Mouse (Mus musculus) midbrain, embryonic 14.5 days (tissue): ENCODE results near the gene Cdca4. TPM values are rescaled to one million over a fixed set of nuclear protein-coding genes. Genes with fewer than 3 reads are reported as not detected.

ENCODE experiments used
- ATAC-seq: fragments of 200-750 bp; cut with Nextera tagmentation; 2 replicates; pipeline ENCODE4 v1.8.0; 2017; ENCODE audit warnings: moderate number of reproducible peaks, moderate library complexity; ENCODE audit not compliant: low FRiP score, low TSS enrichment
- DNase-seq: peaks from one replicate; pipeline ENCODE4 v3.0.0-alpha.2; 2015
- H3K27ac ChIP-seq: fragments of 300-500 bp; sonication (generic); replicated peaks from 2 replicates; pipeline ENCODE4 v1.5.1; 2014; ENCODE audit warnings: mild to moderate bottlenecking, low read depth, low read length, moderate library complexity
- H3K27me3 ChIP-seq: fragments of 300-500 bp; sonication (generic); 2 replicates; pipeline ENCODE4 v1.6.1; 2014; ENCODE audit warnings: low read length, control low read depth, mixed read lengths; ENCODE audit not compliant: control insufficient read depth, insufficient read depth
- H3K36me3 ChIP-seq: fragments of 300-500 bp; sonication (generic); 2 replicates; pipeline ENCODE4 v1.6.1; 2014; ENCODE audit warnings: low read length, control low read depth; ENCODE audit not compliant: control insufficient read depth, insufficient read depth
- H3K4me1 ChIP-seq: fragments of 300-500 bp; sonication (generic); 2 replicates; pipeline ENCODE4 v1.6.1; 2014; ENCODE audit warnings: mild to moderate bottlenecking, antibody characterized with exemption, low read length, control low read depth; ENCODE audit not compliant: control insufficient read depth, insufficient read depth
- H3K4me2 ChIP-seq: fragments of 300-500 bp; sonication (generic); 2 replicates; pipeline ENCODE4 v1.6.1; 2014; ENCODE audit warnings: mild to moderate bottlenecking, low read length, moderate library complexity
- H3K4me3 ChIP-seq: fragments of 300-500 bp; sonication (generic); replicated peaks from 2 replicates; pipeline ENCODE4 v1.5.1; 2014; ENCODE audit warnings: low read depth, low read length
- H3K9ac ChIP-seq: fragments of 300-500 bp; sonication (generic); replicated peaks from 2 replicates; pipeline ENCODE4 v1.6.1; 2014; ENCODE audit warnings: mild to moderate bottlenecking, low read length, moderate library complexity
- H3K9me3 ChIP-seq: fragments of 300-500 bp; sonication (generic); 2 replicates; pipeline ENCODE4 v1.6.1; 2016; ENCODE audit warnings: low read length, control low read depth, mixed read lengths; ENCODE audit not compliant: control insufficient read depth
- WGBS: fragments of 180-500 bp; shearing (Covaris S2); extraction: QIAGEN DNeasy Blood & Tissue Kit; methylation state at CpG from one replicate; pipeline ENCODE4 v1.1.7; 2014; 5-methylcytosine and 5-hydroxymethylcytosine counted together
- polyA plus RNA-seq: library from polyadenylated mRNA; unstranded; fragments of >200 nt; fragmentation: Nextera tagmentation; extraction: Ambion mirVana; gene quantifications from 2 replicates; pipeline ENCODE4 v1.2.1, GENCODE M21; 2014

Gene Cdca4
- polyA plus RNA-seq, 1 experiment from 2014 or later, result 60.8 TPM

DNA sequence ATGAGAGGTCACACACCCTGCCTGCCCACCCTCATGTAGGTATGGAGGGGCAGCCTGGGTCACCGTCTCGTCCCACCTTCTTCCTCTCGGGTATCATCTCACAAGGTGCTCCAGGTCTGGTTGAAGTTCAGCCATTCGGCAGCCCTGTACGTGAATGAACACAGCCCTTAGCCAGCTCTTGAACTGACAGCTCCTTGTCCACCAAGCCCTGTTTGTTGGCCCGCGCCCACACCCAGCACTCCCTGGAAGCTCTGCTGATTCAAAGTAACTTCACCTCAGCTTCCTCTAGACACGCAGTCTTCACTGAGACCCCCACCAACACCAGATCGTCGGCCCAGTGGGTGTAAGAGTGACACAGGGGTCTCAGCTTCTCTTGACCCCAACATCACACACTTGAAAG, 43.8 kb upstream of the Cdca4 start:
- Histone ChIP-seq H3K27ac (no peak overlapping the region), H3K9me3 (no peaks in the 10 kb centered on the region), H3K27me3 (peaks cover 44% of the 10 kb centered on the region), H3K36me3 (no peaks in the 10 kb centered on the region), H3K4me3 (no peak overlapping the region), H3K4me1 (peaks cover 10% of the 10 kb centered on the region; the same call in 1 of the 2 replicates), H3K4me2 (no peak overlapping the region), H3K9ac (no peak overlapping the region)
- DNase-seq (no peak), ATAC-seq (no peak)
- WGBS, result 85% methylated on average over 10 of the region's 10 CpGs

DNA sequence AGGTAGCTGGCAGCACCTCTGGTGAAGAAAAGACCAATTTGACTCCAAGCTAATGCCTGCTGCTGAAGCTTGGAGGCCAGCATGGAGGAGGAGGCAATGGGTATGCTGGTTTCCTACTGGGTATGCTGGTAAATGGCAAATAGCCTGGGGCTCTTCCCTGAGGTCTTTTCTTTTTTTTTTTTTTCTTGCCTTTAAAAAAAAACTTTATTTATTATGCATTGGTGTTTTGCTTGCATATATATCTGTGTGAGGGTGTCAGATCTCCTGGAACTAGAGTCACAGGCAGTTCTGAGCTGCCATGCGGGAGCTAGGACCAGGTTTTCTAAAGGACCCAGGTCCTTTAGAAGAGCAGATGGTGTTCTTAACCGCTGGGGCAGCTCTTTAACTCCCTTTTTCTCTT, 42.0 kb upstream of the Cdca4 start:
- H3K27me3 ChIP-seq, result peaks cover 27% of the 10 kb centered on the region
- no peak overlapping the region for H3K4me2 ChIP-seq
- no peaks in the 10 kb centered on the region for H3K9me3 ChIP-seq
- no peaks in the 10 kb centered on the region for H3K36me3 ChIP-seq
- H3K27ac ChIP-seq, result no peak overlapping the region
- 81% methylated on average over 2 of the region's 2 CpGs for WGBS
- no peaks in the 10 kb centered on the region for H3K4me1 ChIP-seq
- H3K9ac ChIP-seq, result no peak overlapping the region
- DNase-seq, result no peak
- ATAC-seq, result no peak
- no peak overlapping the region for H3K4me3 ChIP-seq

DNA sequence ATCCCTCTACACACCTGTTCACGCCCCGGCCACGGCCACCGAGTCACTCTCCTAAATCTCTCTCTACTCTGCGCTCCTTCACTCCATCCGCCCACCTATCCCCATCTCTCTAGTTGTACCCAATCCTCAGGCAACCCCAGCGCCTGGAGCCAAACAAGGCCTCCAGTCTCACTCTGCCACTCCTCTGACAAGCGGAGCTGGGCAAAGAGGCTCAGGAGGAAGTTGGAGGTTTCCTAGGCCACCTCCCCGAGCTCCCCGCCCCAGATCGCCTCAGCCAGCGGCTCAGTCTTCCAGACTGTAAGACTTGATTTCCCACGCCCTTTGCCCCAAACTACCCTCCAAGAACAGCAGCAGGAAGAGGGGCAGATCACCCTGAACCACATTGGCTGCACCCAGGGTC, 41.6 kb upstream of the Cdca4 start:
- no peaks in the 10 kb centered on the region for H3K36me3 ChIP-seq
- H3K27ac ChIP-seq, result no peak overlapping the region
- ATAC-seq (no peak), DNase-seq (no peak)
- no peak overlapping the region for H3K9ac ChIP-seq
- H3K4me2 ChIP-seq, result no peak overlapping the region
- no peaks in the 10 kb centered on the region for H3K9me3 ChIP-seq
- peaks cover 22% of the 10 kb centered on the region for H3K27me3 ChIP-seq
- no peak overlapping the region for H3K4me3 ChIP-seq
- 54% methylated on average over 13 of the region's 13 CpGs for WGBS
- H3K4me1 ChIP-seq, result no peaks in the 10 kb centered on the region

DNA sequence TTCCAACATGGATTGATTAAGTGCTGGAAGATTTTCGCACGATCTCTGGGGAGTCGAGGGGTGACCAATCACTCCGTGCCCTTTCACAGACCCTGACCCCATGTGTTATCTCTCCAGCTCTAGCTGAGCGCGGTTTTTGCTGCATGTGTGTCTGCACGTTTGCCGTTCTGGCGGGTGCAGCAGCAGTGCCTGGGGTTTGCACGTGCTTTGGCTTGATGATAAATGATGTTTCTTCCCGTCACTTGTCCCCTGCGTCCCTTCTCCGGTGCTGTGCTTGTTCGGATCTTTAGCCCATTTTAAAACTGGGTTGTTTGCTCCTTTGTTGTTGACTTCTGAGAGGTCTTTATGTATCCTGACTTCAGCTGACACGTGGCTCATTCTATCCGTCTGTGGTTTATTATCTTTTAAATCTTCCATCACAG, 40.6 kb upstream of the Cdca4 start:
- Histone ChIP-seq H3K27ac (no peak overlapping the region), H3K4me3 (no peak overlapping the region), H3K4me1 (no peaks in the 10 kb centered on the region), H3K27me3 (peaks cover 12% of the 10 kb centered on the region), H3K9ac (no peak overlapping the region), H3K9me3 (no peaks in the 10 kb centered on the region), H3K36me3 (no peaks in the 10 kb centered on the region), H3K4me2 (no peak overlapping the region)
- ATAC-seq, result no peak
- DNase-seq, result peak; percentile 33
- WGBS, result 30% methylated on average over 16 of the region's 16 CpGs

DNA sequence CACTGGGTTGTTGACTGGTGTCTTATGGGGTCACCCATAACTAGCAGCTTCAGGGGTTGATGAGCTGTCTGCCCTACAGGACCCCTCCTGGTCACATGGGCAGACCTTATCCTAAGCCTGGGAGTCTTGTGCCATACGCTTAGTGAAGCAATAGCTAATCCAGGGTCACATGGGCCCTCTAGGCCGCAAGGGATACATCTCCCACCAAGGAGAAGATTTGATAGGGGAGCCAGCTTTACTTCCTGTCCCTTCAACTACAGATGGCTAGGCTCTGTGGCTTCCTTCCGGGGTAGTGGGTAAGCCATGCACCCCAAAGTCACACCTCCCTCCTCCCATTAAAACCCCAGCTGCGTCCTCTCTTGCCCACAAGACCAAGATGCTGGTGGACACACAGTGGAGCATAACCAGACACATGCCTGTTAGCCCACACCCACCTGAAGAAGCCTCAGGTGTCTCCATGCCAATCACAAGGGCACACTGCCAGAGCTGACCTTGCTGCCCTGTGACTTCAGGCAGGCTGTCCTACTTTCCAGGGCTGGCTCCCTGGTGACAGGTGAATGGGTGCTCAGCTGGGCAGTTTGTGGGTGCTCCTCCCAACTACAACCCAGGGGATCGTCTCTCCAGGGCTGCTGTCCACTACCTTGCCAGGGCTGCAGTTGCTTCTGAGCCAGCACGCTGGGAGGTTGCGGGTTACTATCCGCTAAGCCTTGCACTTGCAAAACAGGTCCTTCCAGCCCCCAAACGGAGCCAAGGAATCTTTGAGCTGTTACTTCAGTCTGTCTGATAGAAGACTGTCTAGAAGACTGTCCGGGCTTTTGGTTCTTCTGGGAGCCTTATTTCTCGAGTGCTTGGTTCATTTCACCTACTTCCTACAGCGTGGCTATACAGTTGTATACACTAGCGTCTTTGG, 39.2 kb upstream of the Cdca4 start, which contains the start of gene Gpr132:
TSS of gene Gpr132 (minus strand) at position 51 of the 910 bp plus-strand sequence.
- Histone ChIP-seq H3K27ac (no peak within 1 kb of the TSS), H3K27me3 (no peaks in the 10 kb centered on the region), H3K9ac (no peak within 1 kb of the TSS), H3K4me1 (no peaks in the 10 kb centered on the region), H3K9me3 (no peaks in the 10 kb centered on the region), H3K4me2 (no peak within 1 kb of the TSS), H3K4me3 (no peak within 1 kb of the TSS), H3K36me3 (no peaks in the 10 kb centered on the region)
- 67% methylated on average over 13 of the region's 13 CpGs for WGBS
- ATAC-seq (no peak), DNase-seq (no peak)

DNA sequence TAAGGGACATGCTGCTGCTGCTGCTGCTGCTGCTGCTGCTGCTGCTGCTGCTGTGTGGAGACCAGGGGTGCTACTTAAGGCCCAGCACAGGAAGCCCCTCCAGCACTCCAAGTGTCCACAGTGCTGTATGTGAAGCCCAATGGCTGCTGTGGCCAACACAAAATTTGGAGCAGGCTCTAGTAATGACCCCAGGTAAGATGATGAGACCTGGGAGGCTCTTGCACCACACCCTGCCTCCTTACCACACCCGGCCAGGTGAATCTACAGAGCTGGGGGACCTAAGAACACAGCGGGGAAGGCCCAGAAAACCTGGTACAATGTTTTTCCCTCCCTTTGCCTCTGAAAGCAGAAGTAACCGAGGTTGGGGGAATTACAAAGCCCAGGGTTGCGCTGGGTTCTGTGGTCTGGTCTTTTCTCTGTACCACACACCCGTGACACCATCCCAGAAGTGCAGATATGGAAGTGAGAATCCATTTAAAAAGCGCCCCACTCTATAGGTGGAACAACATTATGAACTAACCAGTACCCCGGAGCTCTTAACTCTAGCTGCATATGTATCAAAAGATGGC, 38.0 kb upstream of the Cdca4 start:
- Histone ChIP-seq H3K9ac (no peak overlapping the region), H3K9me3 (no peaks in the 10 kb centered on the region), H3K4me1 (no peaks in the 10 kb centered on the region), H3K4me3 (no peak overlapping the region), H3K27ac (no peak overlapping the region), H3K36me3 (no peaks in the 10 kb centered on the region), H3K4me2 (no peak overlapping the region), H3K27me3 (no peaks in the 10 kb centered on the region)
- 88% methylated on average over 7 of the region's 7 CpGs for WGBS
- ATAC-seq (no peak), DNase-seq (no peak)

DNA sequence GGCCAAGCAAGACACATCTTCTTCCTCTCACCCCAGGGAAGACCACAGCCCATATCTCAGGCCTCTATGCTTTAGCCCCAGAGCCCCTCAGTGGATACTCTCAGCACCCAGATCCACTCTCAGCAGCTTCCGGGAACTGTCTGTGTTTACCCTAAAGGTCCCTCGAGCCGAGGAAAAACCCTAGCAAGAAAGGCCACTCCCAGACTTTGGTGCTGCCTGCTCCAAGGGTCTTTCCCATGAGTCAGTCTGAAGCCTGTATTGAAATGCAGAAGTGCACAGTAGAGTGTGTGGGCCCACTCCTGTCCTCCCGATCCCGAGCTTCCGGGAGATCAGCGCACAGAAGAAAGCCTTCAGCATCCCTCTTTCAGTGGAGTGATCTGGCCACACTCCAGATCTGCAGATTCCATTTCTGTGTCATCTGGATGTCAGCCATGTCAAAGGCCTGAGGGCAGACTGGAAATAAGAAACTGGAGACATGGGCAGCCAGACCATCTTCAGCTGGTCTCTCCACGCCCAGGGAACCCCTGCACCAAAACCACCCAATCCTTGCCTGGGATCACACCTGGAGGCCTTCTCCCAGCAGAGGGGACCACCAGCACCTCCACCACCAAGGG, 37.4 kb upstream of the Cdca4 start:
- H3K4me2 ChIP-seq, result no peak overlapping the region
- H3K27me3 ChIP-seq, result no peaks in the 10 kb centered on the region
- no peaks in the 10 kb centered on the region for H3K36me3 ChIP-seq
- H3K4me1 ChIP-seq, result no peaks in the 10 kb centered on the region
- WGBS, result 82% methylated on average over 8 of the region's 8 CpGs
- H3K9ac ChIP-seq, result no peak overlapping the region
- ATAC-seq (no peak), DNase-seq (no peak)
- no peak overlapping the region for H3K27ac ChIP-seq
- no peaks in the 10 kb centered on the region for H3K9me3 ChIP-seq
- H3K4me3 ChIP-seq, result no peak overlapping the region

DNA sequence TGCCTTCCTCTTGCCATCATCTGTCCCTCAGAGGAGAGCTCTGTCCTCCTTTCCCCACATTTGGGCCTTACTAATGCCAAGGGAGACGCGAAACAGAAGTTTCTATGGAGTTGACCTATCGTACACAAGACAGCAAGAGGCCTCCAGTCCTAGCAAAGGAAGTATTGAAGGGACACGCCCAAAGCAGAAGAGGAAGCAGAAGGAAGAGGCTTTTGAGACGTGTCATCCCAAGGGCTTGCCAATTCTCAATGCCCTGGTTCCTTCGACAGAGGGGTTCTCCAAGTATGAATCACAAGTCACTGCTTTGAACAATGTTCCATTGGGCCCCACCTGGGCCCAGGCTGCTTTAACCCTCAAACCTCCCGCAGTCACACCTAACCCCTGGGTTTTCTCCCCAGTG, 35.6 kb upstream of the Cdca4 start:
- 88% methylated on average over 7 of the region's 7 CpGs for WGBS

More for the DNA sequence above, 35.6 kb upstream of the Cdca4 start:
- Histone ChIP-seq H3K4me3 (no peak overlapping the region), H3K9me3 (no peaks in the 10 kb centered on the region), H3K27ac (no peak overlapping the region), H3K4me2 (no peak overlapping the region), H3K9ac (no peak overlapping the region), H3K36me3 (no peaks in the 10 kb centered on the region), H3K4me1 (no peaks in the 10 kb centered on the region), H3K27me3 (no peaks in the 10 kb centered on the region)
- DNase-seq (no peak), ATAC-seq (no peak)
